Mouse (Mus musculus) C2C12 (cell line): Measurements from ENCODE around the gene Adgrb3.

ENCODE experiments used
- CTCF ChIP-seq: IDR thresholded peaks from one replicate; pipeline ENCODE4 v1.5.1; 2011; ENCODE audit not compliant: control insufficient read depth, insufficient read depth, insufficient read length
- MAX ChIP-seq: IDR thresholded peaks from one replicate; pipeline ENCODE4 v1.6.1; 2011; ENCODE audit warnings: mild to moderate bottlenecking, control low read depth
- MYOD1 ChIP-seq: IDR thresholded peaks from one replicate; pipeline ENCODE4 v1.6.1; 2011; ENCODE audit warnings: low read depth; ENCODE audit not compliant: control insufficient read depth, insufficient read length
- USF1 ChIP-seq: IDR thresholded peaks from one replicate; pipeline ENCODE4 v1.6.1; 2011; ENCODE audit warnings: low read depth, mild to moderate bottlenecking, control low read depth, moderate library complexity

GRCm38 (mm10) chr1:25146206-25146605, 683.3 kb downstream of the Adgrb3 start:
- no peak for TF ChIP-seq MAX
- TF ChIP-seq CTCF, result no peak
- TF ChIP-seq USF1, result no peak
- TF ChIP-seq MYOD1, result no peak
